Mouse (Mus musculus): Measurements from ENCODE around the gene Tbc1d9b. TPM values are rescaled to one million over a fixed set of nuclear protein-coding genes. Genes with fewer than 3 reads are reported as not detected.
"Not testable (repeated sequence)": the region's sequence is repeated elsewhere in the genome, so short reads cannot be mapped to it uniquely, and the experiment has no call there.

Tbc1d9b gene
- polyA plus RNA-seq, 1 experiment from 2014 or later: 9.1 TPM

- DNase-seq (no peak), ATAC-seq (no peak)
- TF ChIP-seq CTCF (IDR thresholded peaks at IDR 0.05; ENCODE audit: low read depth): no peak
- TF ChIP-seq EP300 (IDR thresholded peaks at IDR 0.05; ENCODE audit: low read depth): no peak
- H3K27me3 ChIP-seq (ENCODE audit: insufficient read depth, low read length): no peaks in the 10 kb centered on the region
- H3K4me1 ChIP-seq (ENCODE audit: insufficient read depth): 0 out of 2 replicates have a peak, but pooled peaks cover 3% of the 10 kb centered on the region
- no peak overlapping the region for H3K4me2 ChIP-seq (ENCODE audit: low read depth, low read length)
- no peak overlapping the region for H3K4me3 ChIP-seq (ENCODE audit: low read depth, low read length)
- H3K36me3 ChIP-seq (replicated peaks; ENCODE audit: insufficient read depth, low read length): peaks cover 14% of the 10 kb centered on the region; the same call in 1 of the 2 replicates
- H3K9me3 ChIP-seq (ENCODE audit: low read length): no peaks in the 10 kb centered on the region
- H3K27ac ChIP-seq (ENCODE audit: low read depth): no peak overlapping the region
- WGBS (ENCODE audit: insufficient replicate concordance): 84% methylated on average over 6 of the region's 6 CpGs
- no peak overlapping the region for H3K9ac ChIP-seq (replicated peaks)
Observed at GRCm38 (mm10) chr11:50097091-50097490, 34.1 kb upstream of the Tbc1d9b start.

DNA sequence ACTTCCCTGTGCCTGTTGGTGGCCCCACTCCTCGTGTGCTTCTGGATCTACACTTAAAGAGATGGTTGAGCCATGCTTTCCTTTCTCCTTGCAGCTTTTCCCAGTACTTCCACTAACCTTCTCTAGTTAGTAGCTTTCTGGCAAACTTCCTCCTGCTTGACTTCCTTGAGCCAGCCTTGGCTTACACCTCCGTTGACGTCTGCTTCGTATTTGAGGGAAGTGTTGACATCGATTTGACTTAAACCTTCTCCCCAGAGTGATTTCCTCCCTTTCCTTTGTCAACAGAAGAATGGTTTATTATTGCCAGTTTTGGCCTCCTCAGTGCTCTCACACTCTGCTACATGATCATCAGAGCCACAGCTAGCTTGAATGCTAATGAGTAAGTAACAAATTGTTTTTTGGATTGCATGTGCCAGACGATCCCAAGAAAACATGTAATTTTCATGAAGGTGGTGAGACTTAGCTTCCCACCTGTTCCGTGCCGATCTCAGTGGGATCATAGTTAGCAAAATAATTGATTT lies 32.2 kb upstream of the Tbc1d9b start:
- ATAC-seq: no peak
- 61% methylated on average over 8 of the region's 8 CpGs for WGBS (ENCODE audit: insufficient replicate concordance)
- no peak for DNase-seq
- no peak for TF ChIP-seq CTCF (IDR thresholded peaks at IDR 0.05; ENCODE audit: low read depth)
- TF ChIP-seq EP300 (IDR thresholded peaks at IDR 0.05; ENCODE audit: low read depth): no peak
- Histone ChIP-seq H3K36me3 (replicated peaks; ENCODE audit: insufficient read depth, low read length) (peaks cover 13% of the 10 kb centered on the region; the same call in 1 of the 2 replicates), H3K4me1 (ENCODE audit: insufficient read depth) (0 out of 2 replicates have a peak, but pooled peaks cover 6% of the 10 kb centered on the region), H3K4me3 (ENCODE audit: low read depth, low read length) (no peak overlapping the region), H3K4me2 (ENCODE audit: low read depth, low read length) (no peak overlapping the region), H3K9me3 (ENCODE audit: low read length) (no peaks in the 10 kb centered on the region), H3K27me3 (ENCODE audit: insufficient read depth, low read length) (no peaks in the 10 kb centered on the region), H3K27ac (ENCODE audit: low read depth) (no peak overlapping the region), H3K9ac (replicated peaks) (no peak overlapping the region)

DNA sequence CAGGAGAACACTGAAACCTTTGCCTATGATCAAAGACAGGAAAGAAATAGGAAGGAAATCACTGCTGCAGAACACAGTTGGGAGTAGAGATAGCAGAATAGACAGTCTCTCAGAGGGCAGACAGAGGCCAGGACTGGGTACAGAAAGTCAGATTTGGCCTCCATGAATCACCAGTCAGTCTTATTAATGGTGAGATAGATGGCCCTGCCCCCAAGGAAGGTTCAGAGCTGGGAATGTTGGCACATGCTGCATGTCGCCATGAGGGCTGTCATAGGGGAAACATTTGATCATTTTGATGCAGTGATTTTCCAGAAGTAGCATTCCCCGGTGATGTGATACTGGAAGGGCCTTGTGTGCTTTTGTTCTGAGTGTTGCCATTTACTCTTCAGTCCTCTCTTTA lies 31.5 kb upstream of the Tbc1d9b start:
- H3K4me2 ChIP-seq (ENCODE audit: low read depth, low read length): no peak overlapping the region
- H3K27ac ChIP-seq (ENCODE audit: low read depth): no peak overlapping the region
- no peak overlapping the region for H3K9ac ChIP-seq (replicated peaks)
- no peak for TF ChIP-seq EP300 (IDR thresholded peaks at IDR 0.05; ENCODE audit: low read depth)
- TF ChIP-seq CTCF (IDR thresholded peaks at IDR 0.05; ENCODE audit: low read depth): no peak
- no peaks in the 10 kb centered on the region for H3K9me3 ChIP-seq (ENCODE audit: low read length)
- 72% methylated on average over 2 of the region's 2 CpGs for WGBS (ENCODE audit: insufficient replicate concordance)
- H3K36me3 ChIP-seq (replicated peaks; ENCODE audit: insufficient read depth, low read length): peaks cover 13% of the 10 kb centered on the region; the same call in 1 of the 2 replicates
- no peak overlapping the region for H3K4me3 ChIP-seq (ENCODE audit: low read depth, low read length)
- H3K27me3 ChIP-seq (ENCODE audit: insufficient read depth, low read length): no peaks in the 10 kb centered on the region
- DNase-seq (no peak), ATAC-seq (peak; percentile 28; the same call in 1 of the 2 replicates)
- peaks cover 11% of the 10 kb centered on the region; the same call in 1 of the 2 replicates for H3K4me1 ChIP-seq (ENCODE audit: insufficient read depth)

GRCm38 (mm10) chr11:50100548-50101307 lies 30.5 kb upstream of the Tbc1d9b start:
- ATAC-seq (peak; percentile 87), DNase-seq (no peak)
- Histone ChIP-seq H3K9me3 (ENCODE audit: low read length) (no peaks in the 10 kb centered on the region), H3K36me3 (replicated peaks; ENCODE audit: insufficient read depth, low read length) (peaks cover 14% of the 10 kb centered on the region; the same call in 1 of the 2 replicates), H3K9ac (replicated peaks) (no peak overlapping the region), H3K4me3 (ENCODE audit: low read depth, low read length) (no peak overlapping the region), H3K4me1 (ENCODE audit: insufficient read depth) (peaks cover 13% of the 10 kb centered on the region; the same call in 1 of the 2 replicates), H3K27ac (ENCODE audit: low read depth) (0 out of 2 replicates have a peak overlapping the region, but pooled peaks have one; percentile 8), H3K27me3 (ENCODE audit: insufficient read depth, low read length) (no peaks in the 10 kb centered on the region), H3K4me2 (ENCODE audit: low read depth, low read length) (no peak overlapping the region)
- WGBS (ENCODE audit: insufficient replicate concordance): 68% methylated on average over 2 of the region's 2 CpGs
- TF ChIP-seq EP300 (IDR thresholded peaks at IDR 0.05; ENCODE audit: low read depth) (no peak), CTCF (IDR thresholded peaks at IDR 0.05; ENCODE audit: low read depth) (no peak)

DNA sequence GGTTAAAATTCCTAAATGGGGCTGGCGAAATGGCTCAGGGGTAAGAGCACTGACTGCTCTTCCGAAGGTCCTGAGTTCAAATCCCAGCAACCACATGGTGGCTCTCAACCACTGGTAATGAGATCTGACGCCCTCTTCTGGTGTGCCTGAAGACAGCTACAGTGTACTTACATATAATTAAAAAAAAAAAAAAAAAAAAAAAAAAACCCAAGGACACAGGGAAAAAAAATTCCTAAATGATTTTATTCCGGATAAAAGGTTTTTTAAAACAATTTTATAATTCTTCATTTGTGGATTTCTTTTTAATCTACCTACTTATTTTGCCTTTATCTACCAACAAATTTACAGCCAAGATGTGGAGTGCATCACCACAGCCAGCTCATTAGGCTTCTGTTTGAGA lies 29.2 kb upstream of the Tbc1d9b start:
- not testable (repeated sequence) for H3K4me2 ChIP-seq (ENCODE audit: low read depth, low read length); DNase-seq; H3K9ac ChIP-seq (replicated peaks); H3K9me3 ChIP-seq (ENCODE audit: low read length); ATAC-seq; H3K4me3 ChIP-seq (ENCODE audit: low read depth, low read length); H3K36me3 ChIP-seq (replicated peaks; ENCODE audit: insufficient read depth, low read length); H3K27me3 ChIP-seq (ENCODE audit: insufficient read depth, low read length); H3K27ac ChIP-seq (ENCODE audit: low read depth)
- 78% methylated on average over 4 of the region's 4 CpGs for WGBS (ENCODE audit: insufficient replicate concordance)
- H3K4me1 ChIP-seq (ENCODE audit: insufficient read depth): peaks cover 22% of the 10 kb centered on the region

DNA sequence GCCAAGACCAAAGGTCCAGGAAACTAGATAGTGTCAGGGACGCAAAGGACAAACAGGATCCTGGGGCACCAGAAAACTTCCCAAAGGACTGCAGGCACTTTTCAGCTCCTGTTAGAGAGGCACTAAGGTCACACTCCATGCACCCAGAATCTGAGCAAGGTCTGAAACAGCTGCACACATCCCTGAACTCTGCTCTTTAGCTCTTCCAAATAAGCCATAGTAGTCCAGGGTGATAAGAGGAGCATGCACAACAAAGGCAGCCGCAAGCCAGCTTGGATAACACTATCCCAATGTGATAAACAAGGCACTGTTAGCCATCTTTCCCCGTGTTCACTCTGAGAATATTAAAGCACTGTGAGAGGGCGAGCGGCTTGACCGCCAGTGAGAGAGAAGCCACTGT lies 27.2 kb upstream of the Tbc1d9b start:
- ATAC-seq (no peak), DNase-seq (no peak)
- H3K9me3 ChIP-seq (ENCODE audit: low read length): no peaks in the 10 kb centered on the region
- H3K9ac ChIP-seq (replicated peaks): no peak overlapping the region
- H3K4me3 ChIP-seq (ENCODE audit: low read depth, low read length): no peak overlapping the region
- no peak overlapping the region for H3K4me2 ChIP-seq (ENCODE audit: low read depth, low read length)
- peaks cover 3% of the 10 kb centered on the region; the same call in 1 of the 2 replicates for H3K36me3 ChIP-seq (replicated peaks; ENCODE audit: insufficient read depth, low read length)
- H3K27me3 ChIP-seq (ENCODE audit: insufficient read depth, low read length): no peaks in the 10 kb centered on the region
- H3K4me1 ChIP-seq (ENCODE audit: insufficient read depth): peaks cover 31% of the 10 kb centered on the region
- no peak for TF ChIP-seq EP300 (IDR thresholded peaks at IDR 0.05; ENCODE audit: low read depth)
- no peak for TF ChIP-seq CTCF (IDR thresholded peaks at IDR 0.05; ENCODE audit: low read depth)
- WGBS (ENCODE audit: insufficient replicate concordance): 65% methylated on average over 6 of the region's 6 CpGs
- 0 out of 2 replicates have a peak overlapping the region, but pooled peaks have one; percentile 16 for H3K27ac ChIP-seq (ENCODE audit: low read depth)

Measured in liver, postnatal 0 days (tissue).